Mouse (Mus musculus) G1E (cell line): ENCODE data around the gene Uevld.

ENCODE experiments used
- CTCF ChIP-seq: IDR thresholded peaks from 2 replicates; pipeline ENCODE4 v1.5.1; 2012; ENCODE audit warnings: low read depth, low read length, inconsistent platforms, mixed read lengths
- GATA1 ChIP-seq: IDR thresholded peaks from 2 replicates; pipeline ENCODE4 v1.6.1; 2012; ENCODE audit warnings: borderline replicate concordance, low read length, inconsistent platforms, mixed read lengths
- POLR2AphosphoS5 ChIP-seq: IDR thresholded peaks from 2 replicates; pipeline ENCODE4 v1.6.1; 2012; ENCODE audit warnings: low read depth, low read length, inconsistent platforms; ENCODE audit not compliant: insufficient replicate concordance

DNA sequence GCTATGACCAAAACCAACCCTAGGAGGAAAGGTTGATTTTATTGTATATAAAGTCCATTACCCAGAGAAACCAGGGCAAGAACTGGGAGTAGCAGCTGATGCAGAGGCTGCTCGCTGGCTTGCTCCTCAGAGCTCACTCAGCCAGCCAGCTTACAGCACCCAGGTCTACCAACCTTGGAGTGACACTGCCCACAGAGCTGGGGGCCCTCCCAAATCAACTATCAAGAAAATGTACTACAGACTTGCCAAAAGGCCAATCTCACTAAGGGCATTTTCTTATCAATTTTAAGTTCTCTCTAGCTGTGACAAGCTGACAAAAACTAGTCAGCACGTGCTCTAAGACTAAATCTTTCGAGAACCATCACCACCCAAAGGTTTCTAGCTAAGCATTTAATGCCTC lies 37.2 kb upstream of the Uevld start:
- TF ChIP-seq CTCF, result no peak
- TF ChIP-seq POLR2AphosphoS5, result no peak
- no peak for TF ChIP-seq GATA1
